Mouse (Mus musculus) forebrain, embryonic 11.5 days (tissue): ENCODE measurements around the gene Tmem258. TPM values are rescaled to one million over a fixed set of nuclear protein-coding genes. Genes with fewer than 3 reads are reported as not detected.
A peak's percentile ranks its signal among the peaks of the same experiment; 100 is the strongest.

Experiments
- ATAC-seq: fragments of 200-750 bp; cut with Nextera tagmentation; replicated peaks from 2 replicates; pipeline ENCODE4 v1.8.0; 2017; ENCODE audit warnings: moderate TSS enrichment; ENCODE audit not compliant: low FRiP score
- DNase-seq: peaks from one replicate; pipeline ENCODE4 v3.0.0-alpha.2; 2017; ENCODE audit warnings: low spot score
- H3K27ac ChIP-seq: fragments of 300-500 bp; sonication (generic); 2 replicates; pipeline ENCODE4 v1.5.1; 2014; ENCODE audit warnings: low read depth, low read length
- H3K27me3 ChIP-seq: fragments of 300-500 bp; sonication (generic); 2 replicates; pipeline ENCODE4 v1.6.1; 2014; ENCODE audit warnings: mild to moderate bottlenecking, low read length, mixed read lengths; ENCODE audit not compliant: control insufficient read depth, insufficient read depth
- H3K36me3 ChIP-seq: fragments of 300-500 bp; sonication (generic); 2 replicates; pipeline ENCODE4 v1.6.1; 2014; ENCODE audit warnings: mild to moderate bottlenecking, low read length, moderate library complexity, mixed read lengths; ENCODE audit not compliant: control insufficient read depth, insufficient read depth
- H3K4me1 ChIP-seq: fragments of 300-500 bp; sonication (generic); replicated peaks from 2 replicates; pipeline ENCODE4 v1.6.1; 2014; ENCODE audit warnings: low read length, mixed read lengths; ENCODE audit not compliant: control insufficient read depth, insufficient read depth
- H3K4me2 ChIP-seq: fragments of 300-500 bp; sonication (generic); 2 replicates; pipeline ENCODE4 v1.6.1; 2014; ENCODE audit warnings: low read depth, mild to moderate bottlenecking, low read length, moderate library complexity, mixed read lengths; ENCODE audit not compliant: severe bottlenecking
- H3K4me3 ChIP-seq: fragments of 300-500 bp; sonication (generic); 2 replicates; pipeline ENCODE4 v1.5.1; 2014; ENCODE audit warnings: low read depth, low read length
- H3K9ac ChIP-seq: fragments of 300-500 bp; sonication (generic); 2 replicates; pipeline ENCODE4 v1.6.1; 2014; ENCODE audit warnings: low read length
- H3K9me3 ChIP-seq: fragments of 300-500 bp; sonication (generic); 2 replicates; pipeline ENCODE4 v1.6.1; 2016; ENCODE audit warnings: low read length, mixed read lengths; ENCODE audit not compliant: control insufficient read depth
- WGBS: fragments of 180-500 bp; shearing (Covaris S2); extraction: QIAGEN DNeasy Blood & Tissue Kit; methylation state at CpG from one replicate; pipeline ENCODE4 v1.1.7; 2014; 5-methylcytosine and 5-hydroxymethylcytosine counted together
- polyA plus RNA-seq: library from polyadenylated mRNA; unstranded; fragments of >200 nt; fragmentation: Nextera tagmentation; extraction: Ambion mirVana; gene quantifications from 2 replicates; pipeline ENCODE4 v1.2.1, GENCODE M21; 2014

The Tmem258 gene
- polyA plus RNA-seq, 1 experiment from 2014 or later = 330 TPM

DNA sequence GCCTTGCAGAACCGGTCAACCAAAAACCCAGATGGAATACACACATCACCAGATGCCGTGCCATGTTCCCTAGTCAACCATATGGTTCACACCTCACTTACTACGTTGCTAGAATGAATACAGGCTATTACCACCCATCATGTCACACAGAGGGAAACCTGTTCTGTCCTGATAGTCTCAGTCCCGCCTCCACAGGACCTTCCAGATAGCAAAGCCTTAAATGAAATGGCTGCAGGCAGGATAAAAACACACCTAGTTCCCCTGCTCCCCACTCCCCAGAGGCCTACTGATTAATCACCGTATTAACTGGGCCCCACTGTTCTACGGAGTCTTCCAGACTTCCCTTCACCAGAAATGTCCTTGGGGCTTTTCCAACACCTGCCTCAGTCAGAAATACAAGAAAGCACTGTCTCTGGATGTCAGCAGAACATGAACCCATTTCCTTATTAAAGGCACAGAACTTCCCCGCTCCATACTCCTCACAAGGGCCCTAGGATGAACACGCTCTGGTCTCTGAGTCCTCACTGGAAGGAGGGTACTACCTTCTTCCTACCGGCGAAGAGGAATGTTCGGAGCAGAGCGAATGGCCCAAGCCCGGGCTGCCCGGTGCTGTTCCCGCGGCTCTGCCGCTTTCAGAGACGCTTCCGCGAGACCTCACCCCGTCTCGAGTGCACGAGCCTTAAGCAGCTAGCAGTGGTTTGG is 517 bp upstream of the Tmem258 start:
- DNase-seq (no peak), ATAC-seq (no peak; the same call in 1 of the 2 replicates)
- Histone ChIP-seq H3K36me3 (peaks cover 11% of the 10 kb centered on the region), H3K27me3 (no peaks in the 10 kb centered on the region), H3K9ac (peak overlapping the region; percentile 79), H3K4me3 (peak overlapping the region; percentile 67), H3K27ac (peak overlapping the region; percentile 81), H3K9me3 (no peaks in the 10 kb centered on the region), H3K4me1 (peaks cover 5% of the 10 kb centered on the region; the same call in 1 of the 2 replicates), H3K4me2 (peak overlapping the region; percentile 76)
- 5% methylated on average over 23 of the region's 23 CpGs for WGBS

DNA sequence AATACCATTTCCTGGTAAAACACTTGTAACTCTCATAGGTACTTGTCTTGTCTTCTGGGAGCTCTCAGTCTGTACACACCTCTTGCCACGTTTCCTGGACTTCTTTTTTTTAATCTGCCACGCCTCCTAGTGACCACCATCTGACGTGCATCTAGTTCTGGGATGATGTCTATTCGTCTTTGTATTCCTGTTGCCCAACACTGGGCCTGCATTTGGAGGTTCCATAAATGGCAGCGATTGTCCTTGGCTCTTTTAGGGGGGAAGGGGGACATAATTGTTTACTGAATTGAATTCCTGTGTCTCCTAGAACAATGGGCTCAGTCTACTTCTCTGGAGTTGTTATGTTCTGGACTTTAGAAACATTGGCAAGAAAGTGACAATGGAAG is 795 bp downstream of the Tmem258 start:
- peak overlapping the region; percentile 67 for H3K4me3 ChIP-seq
- no peaks in the 10 kb centered on the region for H3K9me3 ChIP-seq
- 1% methylated on average over 5 of the region's 5 CpGs for WGBS
- H3K27me3 ChIP-seq = no peaks in the 10 kb centered on the region
- no peak overlapping the region; the same call in 1 of the 2 replicates for H3K27ac ChIP-seq
- no peak for DNase-seq
- ATAC-seq = peak; percentile 19; the same call in 1 of the 2 replicates
- peak overlapping the region; percentile 76 for H3K4me2 ChIP-seq
- peaks cover 11% of the 10 kb centered on the region for H3K36me3 ChIP-seq
- H3K9ac ChIP-seq = peak overlapping the region; percentile 79
- H3K4me1 ChIP-seq = peaks cover 5% of the 10 kb centered on the region; the same call in 1 of the 2 replicates

DNA sequence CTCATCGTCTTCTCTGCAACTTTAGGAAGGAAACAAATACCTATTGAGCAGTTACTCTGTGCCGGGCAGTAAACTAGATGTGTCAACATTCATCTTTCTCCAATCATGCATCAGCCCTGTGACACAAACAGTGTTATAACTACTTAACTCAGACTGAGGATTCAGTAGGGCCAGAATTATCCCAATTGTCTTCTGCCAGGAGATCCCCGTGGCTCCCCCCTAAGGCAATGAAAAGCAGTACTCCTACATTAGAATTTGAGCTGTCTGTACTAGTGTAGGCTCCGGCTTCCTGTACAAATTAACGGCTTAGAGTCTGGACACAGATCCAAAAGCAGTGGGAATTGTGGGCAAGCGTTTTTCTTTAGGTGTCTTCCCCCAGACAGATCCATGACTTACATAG is 1.2 kb downstream of the Tmem258 start:
- H3K27me3 ChIP-seq = no peaks in the 10 kb centered on the region
- H3K36me3 ChIP-seq = peaks cover 8% of the 10 kb centered on the region
- no peak overlapping the region for H3K27ac ChIP-seq
- no peak overlapping the region for H3K9ac ChIP-seq
- H3K9me3 ChIP-seq = no peaks in the 10 kb centered on the region
- WGBS = 76% methylated on average over 6 of the region's 6 CpGs
- H3K4me3 ChIP-seq = peak overlapping the region; percentile 67; the same call in 1 of the 2 replicates
- ATAC-seq (no peak), DNase-seq (no peak)
- peaks cover 5% of the 10 kb centered on the region; the same call in 1 of the 2 replicates for H3K4me1 ChIP-seq
- peak overlapping the region; percentile 76 for H3K4me2 ChIP-seq

DNA sequence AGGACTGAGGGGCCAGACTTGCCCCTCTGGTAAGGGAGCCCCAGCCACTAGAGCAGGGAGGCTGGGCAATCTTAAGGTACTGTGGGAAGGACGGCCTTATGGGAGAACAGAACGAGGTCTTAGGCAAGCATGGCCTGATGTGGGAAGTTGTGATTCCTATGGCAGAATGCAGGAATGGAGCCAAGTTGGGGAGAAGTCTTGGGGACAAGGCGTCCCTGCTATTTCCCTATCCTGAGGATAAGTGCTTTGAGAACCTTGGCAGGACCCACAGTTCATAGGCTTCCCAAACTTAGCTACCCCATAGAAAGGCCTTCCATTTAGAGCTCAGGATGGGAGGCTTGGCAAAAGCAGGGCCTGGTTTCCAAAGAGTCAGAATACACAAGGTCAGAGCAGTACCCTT is 5.0 kb downstream of the Tmem258 start:
- DNase-seq = no peak

DNA sequence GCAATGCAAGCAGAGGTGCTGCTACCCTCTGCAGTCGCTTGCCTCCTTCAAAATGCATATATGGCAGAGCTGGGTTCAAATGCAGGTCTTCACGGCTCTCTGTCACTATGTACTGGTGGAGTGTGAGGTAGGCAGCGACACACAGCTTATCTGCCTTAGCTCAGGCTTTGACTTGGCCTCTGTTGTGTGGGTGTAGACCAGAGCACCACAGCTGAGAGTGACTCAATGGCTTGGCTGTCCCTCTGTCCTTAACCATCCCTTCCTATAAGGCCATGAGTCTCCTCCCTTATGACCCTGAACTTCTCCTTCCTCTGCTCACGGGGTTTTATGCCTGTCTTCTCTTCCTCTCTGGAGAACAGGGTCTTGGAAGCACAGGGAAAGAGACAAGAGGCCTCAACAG is 7.1 kb downstream of the Tmem258 start:
- no peak overlapping the region for H3K9ac ChIP-seq
- WGBS = 84% methylated on average over 4 of the region's 4 CpGs
- H3K4me1 ChIP-seq = no peaks in the 10 kb centered on the region
- no peak overlapping the region for H3K4me3 ChIP-seq
- no peak for ATAC-seq
- no peaks in the 10 kb centered on the region; the same call in 1 of the 2 replicates for H3K36me3 ChIP-seq
- H3K9me3 ChIP-seq = no peaks in the 10 kb centered on the region
- no peak for DNase-seq
- H3K27ac ChIP-seq = no peak overlapping the region
- no peaks in the 10 kb centered on the region for H3K27me3 ChIP-seq
- no peak overlapping the region for H3K4me2 ChIP-seq

More for the DNA sequence above, 5.0 kb downstream of the Tmem258 start:
- H3K4me2 ChIP-seq = no peak overlapping the region
- 0 out of 2 replicates have a peak, but pooled peaks cover 1% of the 10 kb centered on the region for H3K4me1 ChIP-seq
- no peaks in the 10 kb centered on the region for H3K9me3 ChIP-seq
- no peak for ATAC-seq
- no peak overlapping the region for H3K4me3 ChIP-seq
- no peaks in the 10 kb centered on the region; the same call in 1 of the 2 replicates for H3K36me3 ChIP-seq
- H3K27me3 ChIP-seq = no peaks in the 10 kb centered on the region
- H3K27ac ChIP-seq = no peak overlapping the region
- no peak overlapping the region for H3K9ac ChIP-seq
- 88% methylated on average over 3 of the region's 3 CpGs for WGBS

DNA sequence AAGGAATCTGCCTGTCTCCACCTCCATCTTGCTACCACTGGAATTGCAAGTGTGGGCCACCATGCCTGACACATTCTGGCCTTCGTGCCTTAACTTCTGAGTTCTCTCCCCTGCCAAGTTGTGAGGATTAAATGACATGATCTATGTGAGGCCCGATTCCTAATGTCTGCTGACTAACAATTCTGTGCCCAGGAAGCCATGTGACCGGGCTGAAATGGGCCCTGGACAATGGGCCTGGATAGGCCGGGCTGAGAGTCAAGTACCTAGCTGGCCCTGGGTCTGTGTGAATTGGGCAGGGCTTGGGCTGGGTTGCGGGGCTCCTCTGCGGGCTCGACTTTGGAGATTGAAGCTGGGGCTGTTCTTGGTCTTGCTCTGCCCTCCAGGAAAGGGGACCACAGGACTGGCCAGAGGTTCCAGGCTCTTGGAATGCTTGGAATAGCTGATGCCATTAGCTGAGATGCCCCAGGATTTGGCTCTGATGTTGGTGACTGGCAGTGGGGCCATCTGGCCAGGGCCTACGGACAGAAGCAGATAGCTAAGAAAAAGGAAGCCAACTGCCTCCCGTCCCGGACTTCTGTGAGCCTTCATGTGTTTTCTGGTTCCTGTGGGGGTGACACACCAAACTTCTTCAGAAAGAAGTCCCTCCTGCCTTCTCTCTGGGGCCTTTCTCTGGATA is 10.1 kb downstream of the Tmem258 start:
- H3K9ac ChIP-seq = no peak overlapping the region
- WGBS = 92% methylated on average over 10 of the region's 10 CpGs
- H3K27ac ChIP-seq = no peak overlapping the region
- no peaks in the 10 kb centered on the region for H3K27me3 ChIP-seq
- DNase-seq = no peak
- no peak overlapping the region for H3K4me2 ChIP-seq
- no peak for ATAC-seq
- H3K9me3 ChIP-seq = no peaks in the 10 kb centered on the region
- no peaks in the 10 kb centered on the region for H3K36me3 ChIP-seq
- no peaks in the 10 kb centered on the region for H3K4me1 ChIP-seq
- no peak overlapping the region for H3K4me3 ChIP-seq

DNA sequence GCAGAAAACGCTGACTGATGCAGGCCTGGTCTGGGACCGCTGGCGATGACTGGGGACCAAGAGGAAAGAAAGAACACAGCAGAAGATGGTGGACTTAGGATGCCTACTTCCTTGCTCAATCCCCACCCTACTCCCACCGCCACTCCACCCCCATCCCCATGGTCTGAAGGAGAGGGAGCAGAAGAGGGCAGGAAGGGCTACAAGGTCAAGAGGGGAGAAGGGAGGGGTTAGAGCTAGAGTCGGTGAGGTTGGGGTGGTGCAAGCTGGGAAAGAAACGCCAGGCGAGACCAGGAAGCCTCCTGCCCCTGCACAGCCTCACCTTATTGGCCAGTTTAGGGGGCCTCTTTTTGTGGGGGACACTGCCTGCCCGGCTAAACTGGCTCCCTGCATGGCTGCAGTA is 12.3 kb downstream of the Tmem258 start:
- Histone ChIP-seq H3K27ac (no peak overlapping the region), H3K9ac (no peak overlapping the region), H3K4me3 (no peak overlapping the region), H3K9me3 (no peaks in the 10 kb centered on the region), H3K4me2 (no peak overlapping the region), H3K36me3 (no peaks in the 10 kb centered on the region), H3K27me3 (no peaks in the 10 kb centered on the region), H3K4me1 (no peaks in the 10 kb centered on the region)
- DNase-seq (no peak), ATAC-seq (no peak)
- WGBS = 84% methylated on average over 8 of the region's 8 CpGs

DNA sequence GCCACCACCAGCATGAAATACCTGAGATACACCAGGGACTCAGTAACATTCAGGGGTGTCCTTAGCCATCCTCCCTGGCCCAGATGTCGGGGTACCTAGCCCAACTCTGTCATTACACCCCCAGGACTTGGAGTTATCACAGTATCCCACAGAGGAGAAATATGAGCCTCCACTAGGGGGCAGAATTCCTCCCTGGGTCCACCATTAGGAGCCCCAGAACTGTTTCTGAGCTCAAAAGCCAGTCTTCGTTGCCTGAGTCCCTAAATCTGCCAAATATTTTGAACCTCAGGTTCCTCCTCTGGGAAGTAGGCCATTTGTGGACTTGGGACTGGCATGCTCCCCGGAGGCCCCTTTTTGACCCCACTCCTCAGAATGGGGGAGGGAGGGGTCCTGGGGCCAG is 15.3 kb downstream of the Tmem258 start:
- H3K36me3 ChIP-seq = no peaks in the 10 kb centered on the region
- peak; percentile 64 for DNase-seq
- ATAC-seq = peak; percentile 73
- H3K9me3 ChIP-seq = no peaks in the 10 kb centered on the region
- no peak overlapping the region for H3K27ac ChIP-seq
- no peaks in the 10 kb centered on the region for H3K4me1 ChIP-seq
- no peak overlapping the region for H3K4me2 ChIP-seq
- WGBS = 64% methylated on average over 3 of the region's 3 CpGs
- H3K9ac ChIP-seq = no peak overlapping the region
- H3K4me3 ChIP-seq = no peak overlapping the region
- H3K27me3 ChIP-seq = no peaks in the 10 kb centered on the region
